Mouse (Mus musculus) MEL (cell line): ENCODE measurements around the gene Mpp6. TPM values are rescaled to one million over a fixed set of nuclear protein-coding genes. Genes with fewer than 3 reads are reported as not detected.

Experiments
- DNase-seq: peaks from one replicate; pipeline ENCODE4 v3.0.0; 2011; ENCODE audit warnings: low read depth, low spot score
- H3K27ac ChIP-seq: 2 replicates; pipeline ENCODE4 v1.5.1; 2012; ENCODE audit warnings: low read depth, mild to moderate bottlenecking, control low read depth, low read length, moderate library complexity; ENCODE audit not compliant: control insufficient read depth
- H3K27me3 ChIP-seq, 2 experiments: fragments of 150-350 bp in 1 of 2; sonication (generic) in 1 of 2; 2 replicates each; pipeline ENCODE4 v1.6.1; 2012; ENCODE audit warnings: low read length in 2 of 2, mild to moderate bottlenecking in 2 of 2, improper control_type of control experiment in 1 of 2, moderate library complexity in 1 of 2; ENCODE audit not compliant: insufficient read depth in 2 of 2, control insufficient read depth in 1 of 2
- H3K36me3 ChIP-seq, 2 experiments: 2 replicates each; pipeline ENCODE4 v1.6.1; 2012 to 2014; ENCODE audit warnings: low read length in 2 of 2, improper control_type of control experiment in 1 of 2, inconsistent platforms in 1 of 2, mild to moderate bottlenecking in 1 of 2; ENCODE audit not compliant: insufficient read depth in 2 of 2, control insufficient read depth in 1 of 2
- H3K4me1 ChIP-seq, 2 experiments: fragments of 150-350 bp in 1 of 2; sonication (generic) in 1 of 2; 2 replicates each; pipeline ENCODE4 v1.6.1; 2012; ENCODE audit warnings: low read length in 2 of 2, improper control_type of control experiment in 1 of 2, mild to moderate bottlenecking in 1 of 2; ENCODE audit not compliant: insufficient read depth in 2 of 2, control insufficient read depth in 1 of 2
- H3K4me3 ChIP-seq, 2 experiments: fragments of 150-350 bp in 1 of 2; sonication (generic) in 1 of 2; 2 replicates each; pipeline ENCODE4 v1.5.1; 2012; ENCODE audit warnings: low read depth in 2 of 2, low read length in 2 of 2, mild to moderate bottlenecking in 2 of 2, moderate library complexity in 2 of 2, control low read depth in 1 of 2, improper control_type of control experiment in 1 of 2; ENCODE audit not compliant: control insufficient read depth in 1 of 2, insufficient read depth in 1 of 2
- H3K79me2 ChIP-seq: 2 replicates; pipeline ENCODE4 v1.6.1; 2012; ENCODE audit warnings: mild to moderate bottlenecking, low read length, moderate library complexity; ENCODE audit not compliant: control insufficient read depth, poor library complexity, insufficient read depth
- H3K9ac ChIP-seq: 2 replicates; pipeline ENCODE4 v1.6.1; 2012; ENCODE audit warnings: low read depth, mild to moderate bottlenecking, control low read depth, low read length, moderate library complexity; ENCODE audit not compliant: control insufficient read depth, poor library complexity, severe bottlenecking
- H3K9me3 ChIP-seq: fragments of 150-350 bp; sonication (generic); replicated peaks from 2 replicates; pipeline ENCODE4 v1.6.1; 2012; ENCODE audit warnings: mild to moderate bottlenecking, low read length, improper control_type of control experiment, moderate library complexity; ENCODE audit not compliant: insufficient read depth
- CTCF ChIP-seq, 3 experiments: IDR thresholded peaks in 2 of 3; conservative IDR thresholded peaks in 1 of 3; 2 replicates each; pipeline ENCODE4 v1.5.1; 2011 to 2012; ENCODE audit warnings: low read length in 3 of 3, low read depth in 2 of 3, mild to moderate bottlenecking in 2 of 3, improper control_type of control experiment in 1 of 3, inconsistent platforms in 1 of 3, mixed read lengths in 1 of 3, moderate library complexity in 1 of 3; ENCODE audit not compliant: control insufficient read depth in 1 of 3, insufficient read depth in 1 of 3, poor library complexity in 1 of 3, severe bottlenecking in 1 of 3
- EP300 ChIP-seq, 2 experiments: IDR thresholded peaks; 2 replicates each; pipeline ENCODE4 v1.6.1; 2011; ENCODE audit warnings: improper control_type of control experiment in 2 of 2, low read length in 2 of 2, low read depth in 1 of 2, mild to moderate bottlenecking in 1 of 2
- GABPA ChIP-seq: IDR thresholded peaks from 2 replicates; pipeline ENCODE4 v1.6.1; 2012; ENCODE audit warnings: low read depth, mild to moderate bottlenecking, inconsistent platforms, low read length, improper control_type of control experiment, moderate library complexity
- JUND ChIP-seq: IDR thresholded peaks from 2 replicates; pipeline ENCODE4 v1.6.1; 2011; ENCODE audit warnings: low read depth, mild to moderate bottlenecking, improper control_type of control experiment, low read length
- KAT2A ChIP-seq: conservative IDR thresholded peaks from 2 replicates; pipeline ENCODE4 v1.6.1; 2012; ENCODE audit warnings: low read depth, low read length, improper control_type of control experiment, inconsistent platforms
- MAFK ChIP-seq: IDR thresholded peaks from 2 replicates; pipeline ENCODE4 v1.6.1; 2011; ENCODE audit warnings: low read depth, mild to moderate bottlenecking, low read length, improper control_type of control experiment, borderline replicate concordance
- MXI1 ChIP-seq: IDR thresholded peaks from 2 replicates; pipeline ENCODE4 v1.6.1; 2011; ENCODE audit warnings: mild to moderate bottlenecking, low read depth, low read length, improper control_type of control experiment
- MYC ChIP-seq: IDR thresholded peaks from 2 replicates; pipeline ENCODE4 v1.6.1; 2011; ENCODE audit warnings: low read depth, mild to moderate bottlenecking, low read length, improper control_type of control experiment, moderate library complexity
- NRF1 ChIP-seq: IDR thresholded peaks from 2 replicates; pipeline ENCODE4 v1.6.1; 2014; ENCODE audit warnings: low read depth, mild to moderate bottlenecking, inconsistent platforms, low read length, improper control_type of control experiment, moderate library complexity; ENCODE audit not compliant: poor library complexity, insufficient read depth, severe bottlenecking
- POLR2A ChIP-seq, 2 experiments: IDR thresholded peaks; 2 replicates each; pipeline ENCODE4 v1.6.1; 2011 to 2012; ENCODE audit warnings: low read length in 2 of 2, mild to moderate bottlenecking in 2 of 2, control low read depth in 1 of 2, improper control_type of control experiment in 1 of 2, low read depth in 1 of 2, moderate library complexity in 1 of 2; ENCODE audit not compliant: control insufficient read depth in 1 of 2, insufficient read depth in 1 of 2, poor library complexity in 1 of 2
- POLR2AphosphoS5 ChIP-seq: IDR thresholded peaks from 2 replicates; pipeline ENCODE4 v1.6.1; 2012; ENCODE audit warnings: low read depth, borderline replicate concordance, mild to moderate bottlenecking, inconsistent platforms, low read length, moderate library complexity, mixed read lengths
- RAD21 ChIP-seq: IDR thresholded peaks from 2 replicates; pipeline ENCODE4 v1.6.1; 2011; ENCODE audit warnings: mild to moderate bottlenecking, low read depth, low read length, improper control_type of control experiment
- SMC3 ChIP-seq: IDR thresholded peaks from 2 replicates; pipeline ENCODE4 v1.6.1; 2011; ENCODE audit warnings: low read depth, low read length, improper control_type of control experiment
- TAL1 ChIP-seq: IDR thresholded peaks from 2 replicates; pipeline ENCODE4 v1.6.1; 2012; ENCODE audit warnings: mild to moderate bottlenecking, inconsistent platforms, low read length, moderate library complexity, mixed read lengths
- TCF12 ChIP-seq: IDR thresholded peaks from 2 replicates; pipeline ENCODE4 v1.6.1; 2014; ENCODE audit warnings: low read depth, mild to moderate bottlenecking, inconsistent platforms, low read length, improper control_type of control experiment, moderate library complexity
- UBTF ChIP-seq: IDR thresholded peaks from 2 replicates; pipeline ENCODE4 v1.6.1; 2012; ENCODE audit warnings: low read depth, mild to moderate bottlenecking, inconsistent platforms, low read length, improper control_type of control experiment, moderate library complexity, borderline replicate concordance; ENCODE audit not compliant: insufficient read depth
- USF1 ChIP-seq: IDR thresholded peaks from 2 replicates; pipeline ENCODE4 v1.6.1; 2014; ENCODE audit warnings: low read depth, mild to moderate bottlenecking, inconsistent platforms, low read length, improper control_type of control experiment, moderate library complexity
- USF2 ChIP-seq, 2 experiments: IDR thresholded peaks; 2 replicates each; pipeline ENCODE4 v1.6.1; 2011 to 2012; ENCODE audit warnings: improper control_type of control experiment in 2 of 2, low read length in 2 of 2, borderline replicate concordance in 1 of 2, inconsistent platforms in 1 of 2, low read depth in 1 of 2, mild to moderate bottlenecking in 1 of 2; ENCODE audit not compliant: insufficient read depth in 1 of 2
- ZC3H11A ChIP-seq: IDR thresholded peaks from 2 replicates; pipeline ENCODE4 v1.6.1; 2012; ENCODE audit warnings: low read depth, mild to moderate bottlenecking, inconsistent platforms, low read length, improper control_type of control experiment
- polyA plus RNA-seq, 2 experiments: library from polyadenylated mRNA; stranded (reverse) in 1 of 2; unstranded in 1 of 2; fragments of >175 nt in 1 of 2; fragments of >200 nt in 1 of 2; gene quantifications; 2 replicates each; pipeline versions ENCODE4 v1.2.1 to v1.2.4; 2012; ENCODE audit warnings: low replicate concordance in 2 of 2, low read depth in 1 of 2; ENCODE audit not compliant: insufficient read length in 2 of 2, insufficient read depth in 1 of 2, missing spikeins in 1 of 2
- total RNA-seq: library from RNA; depleted of rRNA; stranded (reverse); fragments of 300-350 nt; gene quantifications from 2 replicates; pipeline ENCODE4 v1.2.3, GENCODE M21; 2012

Mpp6 gene
- total and polyA plus RNA-seq, 3 experiments = 68.1 to 74.8 TPM; not detected in 1

DNA sequence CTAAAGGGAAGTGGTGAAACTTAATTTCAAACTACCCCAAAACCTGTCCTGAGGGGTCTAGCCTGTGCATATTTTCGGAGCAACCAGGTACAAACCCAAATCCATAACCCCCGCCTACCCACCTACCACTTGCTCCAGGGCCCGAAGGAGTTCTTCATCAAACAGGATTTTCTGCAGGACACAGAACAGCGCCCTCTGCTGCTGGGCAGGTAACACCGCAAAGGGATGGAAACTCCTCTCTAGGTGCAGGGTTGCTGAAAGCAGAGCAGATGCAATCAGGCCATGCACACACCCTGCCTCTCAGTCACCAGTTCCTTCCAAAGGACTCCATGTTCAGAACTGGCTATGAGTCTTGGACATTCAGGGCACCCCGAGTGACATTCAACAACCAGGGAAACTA lies 110.8 kb downstream of the Mpp6 start:
- Histone ChIP-seq H3K4me1 (peaks cover 0 to 11% of the 10 kb centered on the region in 2 experiments; a peak in 1 of 4 replicates), H3K36me3 (no peaks in the 10 kb centered on the region; a peak in 2 of 4 replicates), H3K9me3 (no peaks in the 10 kb centered on the region), H3K27ac (no peak overlapping the region), H3K27me3 (no peaks in the 10 kb centered on the region), H3K4me3 (no peak overlapping the region), H3K9ac (no peak overlapping the region), H3K79me2 (no peaks in the 10 kb centered on the region)
- TF ChIP-seq JUND (no peak), SMC3 (peak; percentile 80), UBTF (no peak), RAD21 (peak; percentile 59), MXI1 (no peak), POLR2A (IDR thresholded peaks at IDR 0.05; ENCODE audit: control insufficient read depth in 1 of 2, insufficient read depth in 1 of 2, low read depth in 1 of 2, low read length in 2 of 2, poor library complexity in 1 of 2) (no peak), ZC3H11A (peak; percentile 54), TAL1 (no peak), USF1 (no peak), POLR2AphosphoS5 (no peak), EP300 (IDR thresholded peaks at IDR 0.05; ENCODE audit: low read depth in 1 of 2, low read length in 2 of 2) (no peak), CTCF (IDR thresholded peaks at IDR 0.05 in 2 of 3, conservative IDR thresholded peaks at IDR 0.05 in 1 of 3; ENCODE audit: control insufficient read depth in 1 of 3, insufficient read depth in 1 of 3, low read depth in 2 of 3, low read length in 3 of 3, poor library complexity in 1 of 3, severe bottlenecking in 1 of 3) (peak; percentile 81 to 89 (median 88)), USF2 (IDR thresholded peaks at IDR 0.05; ENCODE audit: borderline replicate concordance in 1 of 2, insufficient read depth in 1 of 2, low read depth in 1 of 2, low read length in 2 of 2) (no peak), NRF1 (no peak), KAT2A (no peak), GABPA (no peak)
- DNase-seq = peak; percentile 67

DNA sequence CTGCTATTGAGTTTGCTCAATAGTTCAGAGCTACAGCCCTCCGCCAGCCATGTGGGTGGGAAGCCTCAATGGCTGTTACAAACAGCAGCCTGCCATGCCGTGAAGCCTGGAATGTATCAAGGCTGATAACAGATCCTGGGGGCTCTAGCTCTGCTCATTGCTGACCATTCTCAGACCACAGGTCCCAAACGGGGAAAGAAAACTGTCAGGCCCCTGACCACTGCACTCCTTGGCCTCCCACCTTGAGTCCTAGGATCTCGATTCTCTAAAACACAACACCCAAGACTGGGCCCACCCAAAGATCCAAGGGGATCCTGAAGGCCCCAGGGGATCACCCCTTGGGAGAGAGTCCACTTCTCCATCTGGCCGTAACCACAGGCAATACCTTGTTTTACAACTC lies 112.3 kb downstream of the Mpp6 start:
- Histone ChIP-seq H3K27ac (no peak overlapping the region), H3K9ac (no peak overlapping the region), H3K9me3 (no peaks in the 10 kb centered on the region), H3K36me3 (no peaks in the 10 kb centered on the region; a peak in 2 of 4 replicates), H3K4me3 (no peak overlapping the region), H3K27me3 (no peaks in the 10 kb centered on the region), H3K79me2 (no peaks in the 10 kb centered on the region), H3K4me1 (peaks cover 0 to 11% of the 10 kb centered on the region in 2 experiments; a peak in 1 of 4 replicates)
- no peak for DNase-seq
- TF ChIP-seq NRF1 (no peak), JUND (no peak), TCF12 (no peak), MYC (no peak), UBTF (no peak), ZC3H11A (no peak), MAFK (no peak)
